Mouse (Mus musculus) brain, embryonic 14.5 days (tissue): ENCODE results near the gene Cep170b.

Experiments used
- CTCF ChIP-seq: fragments of 200-500 bp; IDR thresholded peaks from 2 replicates; pipeline ENCODE4 v1.5.1; 2012; ENCODE audit warnings: inconsistent platforms, mild to moderate bottlenecking, moderate library complexity, borderline replicate concordance; ENCODE audit not compliant: insufficient read depth, insufficient read length; ENCODE audit errors: extremely low read depth
- POLR2A ChIP-seq: fragments of 200-500 bp; IDR thresholded peaks from 2 replicates; pipeline ENCODE4 v1.6.1; 2012; ENCODE audit warnings: mild to moderate bottlenecking, inconsistent platforms, borderline replicate concordance; ENCODE audit not compliant: poor library complexity, insufficient read depth, insufficient read length, severe bottlenecking; ENCODE audit errors: extremely low read depth

- TF ChIP-seq CTCF (no peak), POLR2A (no peak)
These were observed 39.2 kb downstream of the Cep170b start for GRCm38 (mm10) chr12:112759471-112759870.
